Mouse (Mus musculus): ENCODE results near the gene Lman2l. TPM values are rescaled to one million over a fixed set of nuclear protein-coding genes. Genes with fewer than 3 reads are reported as not detected.

Gene Lman2l
- 10.3 and 14.2 TPM in 2 replicates for polyA plus RNA-seq (2012)

DNA sequence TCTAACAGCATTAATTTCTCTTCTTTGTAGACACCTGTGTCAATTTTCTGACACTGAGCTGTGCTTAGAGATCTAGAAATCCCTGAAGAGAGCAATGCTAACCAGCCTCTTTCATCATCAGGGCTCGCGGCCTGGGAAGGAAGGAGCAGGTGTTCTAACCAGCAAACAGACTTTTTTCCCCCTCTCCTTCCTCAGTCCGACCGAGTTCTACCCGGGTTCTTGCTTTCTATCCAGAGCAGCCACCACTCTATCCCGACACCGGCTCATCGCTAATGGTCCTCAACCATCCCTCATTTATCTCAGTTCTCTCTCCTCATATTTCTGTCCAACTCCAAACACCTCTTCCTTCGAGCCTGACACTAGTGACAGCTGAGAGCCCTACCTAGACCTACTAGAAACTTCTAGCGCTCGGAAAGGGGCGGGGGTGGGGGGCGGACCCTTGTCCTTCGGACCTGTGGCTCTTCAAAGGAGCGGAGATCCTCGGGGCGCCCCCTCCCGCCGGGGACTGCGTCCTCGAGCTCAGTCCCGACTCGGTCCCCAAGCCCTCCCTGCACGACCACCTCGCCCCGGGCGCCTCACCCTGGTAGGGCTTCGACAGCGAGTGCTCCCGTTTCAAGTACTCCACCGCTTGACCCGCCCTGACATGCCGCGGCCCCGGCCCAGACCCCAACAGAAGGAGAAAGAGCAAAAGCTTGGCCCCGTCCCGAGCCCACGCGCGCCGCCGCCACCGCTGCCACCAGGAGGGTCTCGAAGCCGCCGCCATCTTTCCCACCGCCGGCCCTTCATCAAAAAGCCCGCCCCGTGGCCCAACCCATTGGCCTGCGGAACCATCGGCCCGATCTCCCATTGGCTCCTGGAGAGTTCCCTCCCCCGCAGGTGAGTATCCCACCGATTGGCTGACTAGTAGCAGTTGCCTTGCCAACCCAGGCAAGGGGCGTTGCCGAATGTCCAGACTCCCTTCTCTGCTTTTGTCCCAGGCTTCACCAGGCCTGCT is at the start of gene Lman2l:
TSS of gene Lman2l (minus strand) at position 801 of the 994 bp plus-strand sequence.

DNA sequence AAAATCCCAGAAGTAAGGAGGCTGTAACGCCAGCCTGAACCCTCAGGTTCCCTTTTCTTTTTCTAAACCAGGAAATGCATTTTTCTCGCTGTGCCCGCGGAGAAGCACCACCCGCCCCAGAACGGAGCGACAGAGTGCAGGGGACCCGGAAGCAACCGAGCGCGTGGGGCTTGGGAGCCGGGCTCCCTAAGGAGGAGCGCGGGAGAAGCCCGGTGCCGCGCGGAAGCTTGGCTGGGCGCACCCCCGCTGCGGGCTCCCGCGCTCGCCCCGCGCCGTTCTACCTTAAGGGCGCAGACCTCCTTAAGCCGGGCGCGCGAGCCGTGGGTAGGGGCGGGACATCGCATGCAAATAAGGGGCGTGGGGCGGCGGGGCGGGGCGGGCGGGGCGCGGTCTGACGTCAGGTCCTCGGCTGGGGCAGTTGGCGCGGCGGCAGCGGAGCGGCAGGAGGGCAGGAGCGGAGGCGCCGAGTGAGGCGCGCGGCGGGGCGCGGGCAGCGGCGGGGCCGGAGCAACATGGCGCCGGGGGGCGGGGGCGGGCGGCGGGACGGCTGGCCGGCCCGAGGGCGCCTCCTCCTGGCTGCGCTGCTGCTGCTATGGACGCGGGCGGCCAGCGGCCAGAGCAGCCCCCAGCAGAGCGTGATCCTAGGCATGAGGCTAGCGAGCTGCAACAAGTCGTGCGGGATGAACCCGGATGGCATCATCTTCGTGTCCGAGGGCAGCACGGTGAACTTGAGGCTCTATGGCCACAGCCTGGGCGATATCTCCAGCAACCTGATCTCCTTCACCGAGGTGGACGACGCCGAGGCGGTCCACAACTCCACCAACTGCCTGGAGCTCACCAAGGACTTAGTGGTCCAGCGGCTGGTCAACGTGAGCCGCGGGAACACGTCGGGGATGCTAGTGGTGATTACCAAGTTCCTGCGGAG is 26.4 kb upstream of the Lman2l start, which contains the start of gene Cnnm4:
TSS of gene Cnnm4 (plus strand) at position 440 of the 925 bp plus-strand sequence.

DNA sequence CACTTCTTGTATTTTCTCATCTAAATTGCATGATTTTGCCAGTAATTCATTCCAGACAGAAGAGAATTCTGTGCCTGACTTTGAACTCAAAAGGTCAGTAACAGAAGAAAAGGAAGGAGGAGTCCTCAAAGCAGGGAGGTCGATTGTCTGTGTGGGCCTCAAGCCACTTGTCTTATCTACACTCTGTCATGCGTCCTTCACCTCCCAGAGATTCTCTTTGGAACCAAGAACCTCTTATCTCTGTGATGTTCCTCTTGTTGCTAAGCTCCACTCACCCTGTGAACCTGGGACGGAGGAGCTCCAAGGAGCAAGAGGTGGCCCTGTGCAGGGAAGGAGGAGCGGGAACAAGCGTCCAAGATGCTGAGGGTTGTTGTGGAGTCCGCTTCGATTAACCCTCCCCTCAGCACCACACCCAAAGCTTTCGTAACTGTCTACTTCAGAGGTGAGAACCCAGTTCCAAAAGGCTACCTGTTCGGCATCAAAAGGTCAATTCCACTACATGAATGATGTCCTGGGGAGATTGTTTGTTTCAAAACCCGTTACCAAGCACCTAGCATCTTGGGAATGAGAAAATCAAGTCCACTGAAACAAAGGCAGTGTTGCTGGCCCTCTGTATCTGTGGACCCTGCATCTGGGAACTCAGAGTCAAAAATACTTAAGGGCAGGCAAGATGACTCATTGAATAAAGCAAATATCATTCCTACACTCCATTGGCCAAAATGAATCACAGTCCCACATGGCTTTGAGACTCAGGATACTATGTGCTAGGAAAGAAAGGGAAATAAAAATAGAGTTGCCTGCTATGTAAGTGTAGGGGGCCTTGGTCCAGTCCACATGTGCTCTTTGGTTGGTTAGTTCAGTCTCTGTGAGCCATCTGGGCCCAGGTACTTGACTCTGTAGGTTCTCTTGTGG is 72.9 kb downstream of the Lman2l start, which contains the start of gene Fer1l5:
TSS of gene Fer1l5 (plus strand) at position 358 of the 912 bp plus-strand sequence.

Other genes starting within 250 kb of the Lman2l start
- gene Uggt1, start 200.6 kb downstream of the Lman2l start, polyA plus RNA-seq (2012): 13.5 and 16.2 TPM in 2 replicates
- gene Neurl3, start 170.6 kb downstream of the Lman2l start, polyA plus RNA-seq (2012): 15.9 and 18.4 TPM in 2 replicates
- gene Arid5a, start 137.5 kb downstream of the Lman2l start, polyA plus RNA-seq (2012): 105 and 124 TPM in 2 replicates
- 31.7 and 42.0 TPM in 2 replicates for gene Kansl3, start 76.1 kb downstream of the Lman2l start, polyA plus RNA-seq (2012)
- gene Fer1l5, start 73.0 kb downstream of the Lman2l start, polyA plus RNA-seq (2012): not detected in 2 replicates
- 7.3 and 7.8 TPM in 2 replicates for gene Cnnm4, start 26.3 kb upstream of the Lman2l start, polyA plus RNA-seq (2012)
- 28.4 and 38.0 TPM in 2 replicates for gene Cnnm3, start 66.6 kb upstream of the Lman2l start, polyA plus RNA-seq (2012)
- gene Ankrd23, start 91.6 kb upstream of the Lman2l start, polyA plus RNA-seq (2012): 8.2 and 12.9 TPM in 2 replicates
- not detected in 2 replicates for gene Gm42417, start 94.2 kb upstream of the Lman2l start, polyA plus RNA-seq (2012)
- gene Ankrd39, start 102.2 kb upstream of the Lman2l start, polyA plus RNA-seq (2012): 10.8 and 13.6 TPM in 2 replicates
- gene Sema4c, start 113.1 kb upstream of the Lman2l start, polyA plus RNA-seq (2012): 2.9 and 5.3 TPM in 2 replicates
- 0.23 and 0.65 TPM in 2 replicates for gene Fam178b, start 237.9 kb upstream of the Lman2l start, polyA plus RNA-seq (2012)
- gene Cox5b, start 246.2 kb upstream of the Lman2l start, polyA plus RNA-seq (2012): 1,724 and 1,930 TPM in 2 replicates

Measured in megakaryocyte-erythroid progenitor cell, adult 5 weeks (primary cell).